Mouse (Mus musculus) stomach, postnatal 0 days (tissue): ENCODE measurements at regions not wholly inside any gene's neighbourhood (a gene's known extent, or its start where the extent isn't known, plus 50 kb on each side); places are given as distances from the start of the nearest gene placed in this dataset.

ENCODE experiments used
- CTCF ChIP-seq: IDR thresholded peaks from 2 replicates; pipeline ENCODE4 v1.5.1; 2016; ENCODE audit warnings: antibody characterized with exemption, low read depth, mild to moderate bottlenecking, moderate library complexity
- EP300 ChIP-seq: optimal IDR thresholded peaks from 2 replicates; pipeline ENCODE3; 2016; ENCODE audit warnings: antibody characterized with exemption

DNA sequence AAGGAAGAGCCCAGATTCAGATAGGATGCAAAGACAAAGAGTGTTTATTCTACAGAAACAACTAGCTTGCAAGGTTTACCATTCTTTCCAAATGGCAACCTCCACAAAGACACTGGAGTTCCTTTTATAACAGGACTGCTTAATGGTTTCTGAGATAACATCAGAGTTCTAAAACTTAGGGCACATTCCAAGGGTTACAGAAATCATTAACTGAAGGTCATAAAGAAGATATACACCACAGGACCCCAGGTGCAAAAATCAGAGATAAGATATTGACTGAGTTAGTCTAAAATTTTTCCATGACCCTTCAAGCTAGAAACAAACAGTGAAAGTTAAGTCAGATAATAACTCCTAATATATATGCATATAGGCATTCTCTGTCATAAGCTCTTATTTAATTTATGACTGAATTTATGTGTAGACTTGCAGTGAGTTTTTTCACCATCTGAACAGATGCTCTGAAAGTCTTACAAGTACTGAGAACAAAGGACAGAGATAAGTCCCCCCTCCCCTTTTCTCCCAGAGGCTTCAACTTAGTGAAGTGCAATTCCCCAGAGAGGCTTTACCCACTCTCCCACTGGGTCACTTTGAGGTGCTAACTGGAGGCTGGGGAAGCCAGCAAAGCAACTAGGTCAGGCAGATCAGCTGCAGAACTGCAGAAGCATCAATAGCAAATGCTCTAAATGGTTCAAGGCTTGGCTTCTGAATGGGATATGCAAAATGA, 298.5 kb downstream of the Rad51ap2 start:
- TF ChIP-seq CTCF (no peak), EP300 (no peak)
